Mouse (Mus musculus) ES-E14 (cell line): Measurements from ENCODE around the gene Micu2.

Experiments
- CHD2 ChIP-seq: IDR thresholded peaks from 2 replicates; pipeline ENCODE4 v1.6.1; 2014; ENCODE audit warnings: mild to moderate bottlenecking, low read depth, low read length, inconsistent platforms
- HCFC1 ChIP-seq: IDR thresholded peaks from 2 replicates; pipeline ENCODE4 v1.6.1; 2012; ENCODE audit warnings: low read length, inconsistent platforms, borderline replicate concordance; ENCODE audit not compliant: insufficient read depth
- MAFK ChIP-seq: IDR thresholded peaks from 2 replicates; pipeline ENCODE4 v1.6.1; 2014; ENCODE audit warnings: mild to moderate bottlenecking, low read depth, low read length, inconsistent platforms; ENCODE audit not compliant: insufficient read depth
- ZC3H11A ChIP-seq: IDR thresholded peaks from 2 replicates; pipeline ENCODE4 v1.6.1; 2012; ENCODE audit warnings: low read depth, mild to moderate bottlenecking, inconsistent platforms, low read length, borderline replicate concordance
- ZNF384 ChIP-seq: IDR thresholded peaks from 2 replicates; pipeline ENCODE4 v1.6.1; 2012; ENCODE audit warnings: low read depth, low read length, inconsistent platforms

GRCm38 (mm10) chr14:57985780-57986179, 13.3 kb downstream of the Micu2 start:
- TF ChIP-seq ZNF384 (no peak), CHD2 (no peak), HCFC1 (no peak), MAFK (no peak), ZC3H11A (no peak)
